ENCODE assay signal across 16 mouse cellular contexts in genomic region chr8:26501814-26502572, GRCm38 (mm10).
A peak's percentile ranks its signal among the peaks of the same experiment; 100 is the strongest.
DNase-seq lines count a peak whose midpoint lies in the region.
"Had no signal": no experiment of that assay in that cellular context is flagged by ENCODE, and none has a peak within 500 bp of the region (broad histone marks: within the 10 kb centered on the region; RNA-seq: fewer than 3 reads in every experiment).

No protein-coding gene starts in this region.

- peaks cover 30% of the 10 kb centered on the region for H3K4me1 ChIP-seq in embryonic facial prominence, embryonic 10.5 days
- H3K4me1 ChIP-seq: forebrain, embryonic 13.5 days; stomach, embryonic 15.5 days had no signal

- no peak overlapping the region; the same call in 1 of the 2 replicates for H3K27ac ChIP-seq in embryonic facial prominence, embryonic 10.5 days (replicated peaks)
- H3K27ac ChIP-seq: forebrain, embryonic 13.5 days; heart, adult 2 months; hindbrain, postnatal 0 days; liver, embryonic 14.5 days; stomach, embryonic 15.5 days had no signal

- no peaks in the 10 kb centered on the region for H3K9me3 ChIP-seq in embryonic facial prominence, embryonic 10.5 days
- H3K9me3 ChIP-seq: forebrain, embryonic 13.5 days; stomach, embryonic 15.5 days had no signal

- intact Hi-C loops in heart, postnatal 10 days (cut with DNase I): no loop called here
- intact Hi-C loops in left cerebral cortex, postnatal 4 days (cut with DNase I): no loop called here

- no peaks in the 10 kb centered on the region for H3K36me3 ChIP-seq in embryonic facial prominence, embryonic 10.5 days (replicated peaks)
- H3K36me3 ChIP-seq: stomach, embryonic 15.5 days had no signal

- WGBS in embryonic facial prominence, embryonic 10.5 days: 69% methylated on average over 11 of the region's 11 CpGs

- H3K27me3 ChIP-seq in embryonic facial prominence, embryonic 10.5 days (replicated peaks; ENCODE audit: low read depth, poor library complexity, severe bottlenecking): 0 out of 2 replicates have a peak, but pooled peaks cover 4% of the 10 kb centered on the region
- H3K27me3 ChIP-seq: forebrain, embryonic 13.5 days; stomach, embryonic 15.5 days had no signal

- DNase-seq in heart, adult 18-20 months: peak; percentile 10 to 25
- DNase-seq in heart, adult 11 months: no peak
- peak; percentile 25 to 31 for DNase-seq in heart, postnatal 10 days
- DNase-seq in heart, adult 8-10 months (ENCODE audit: low spot score): no peak
- DNase-seq in 3134 (ENCODE audit: extremely low read depth, insufficient read length, low spot score): peak; percentile 23
- DNase-seq in embryonic facial prominence, embryonic 10.5 days (ENCODE audit: low spot score): peak; percentile 43
- DNase-seq in left cerebral cortex, postnatal 4 days: no peak
- DNase-seq: cerebellum, adult 18-20 months; gastrocnemius, postnatal 10 days; kidney, adult 2 months; retina, postnatal 1 day had no signal

- no peak overlapping the region for H3K4me3 ChIP-seq in embryonic facial prominence, embryonic 10.5 days
- H3K4me3 ChIP-seq: forebrain, embryonic 13.5 days; heart, adult 2 months; stomach, embryonic 15.5 days had no signal

Comparison
In these comparisons a context has a peak if more than half of its experiments do, and no peak if none do; other contexts are left out.
1. DNase-seq: peak in heart, adult 18-20 months (2 of 2), heart, postnatal 10 days (2 of 2), 3134 (single experiment) and embryonic facial prominence, embryonic 10.5 days (single experiment); none in heart, adult 11 months (single experiment), heart, adult 8-10 months (single experiment) and left cerebral cortex, postnatal 4 days (single experiment).